In the genomic region with DNA sequence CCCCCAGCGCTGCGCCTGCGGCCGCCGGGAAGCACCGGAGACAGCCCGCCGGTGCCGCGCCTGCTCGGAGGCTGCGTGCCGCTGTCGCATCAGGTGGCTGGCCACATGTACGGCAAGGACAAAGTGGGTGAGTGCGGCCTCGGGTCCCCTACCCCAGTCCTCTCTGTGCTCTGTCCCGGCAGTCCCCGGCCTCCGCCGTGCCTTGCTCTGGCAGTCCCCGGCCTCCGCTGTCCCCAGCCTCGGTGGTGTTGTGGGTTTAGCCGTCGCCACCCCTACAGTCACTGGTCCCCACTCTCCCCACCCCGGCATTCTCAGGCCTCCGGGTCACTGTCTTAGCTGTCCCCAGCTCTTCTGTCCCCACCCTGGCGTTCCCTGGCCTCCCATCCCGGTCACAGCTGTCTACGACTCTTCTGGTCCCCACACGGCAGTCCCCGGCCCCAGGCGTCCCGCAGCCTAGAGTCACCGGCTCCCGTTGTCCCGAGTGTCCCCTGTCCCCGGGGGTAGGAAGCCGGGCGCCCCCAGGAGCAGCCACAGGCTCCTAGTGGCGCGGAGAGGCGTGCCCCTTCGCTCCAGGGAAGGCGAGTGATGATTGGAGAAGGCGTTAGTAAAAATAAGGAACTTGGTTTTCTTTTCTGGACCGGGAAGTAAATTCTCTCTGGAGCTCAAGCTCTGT, we compare ENCODE assay signal across 8 mouse cellular contexts. TPM values are rescaled to one million over a fixed set of nuclear protein-coding genes. Genes with fewer than 3 reads are reported as not detected.
A peak's percentile ranks its signal among the peaks of the same experiment; 100 is the strongest.
DNase-seq lines count a peak whose midpoint lies in the region; ATAC-seq and TF ChIP-seq lines count a peak whose summit lies in the region.

No protein-coding gene starts in this region.

- H3K4me3 ChIP-seq in intestine, embryonic 14.5 days (ENCODE audit: low read depth, low read length): peak overlapping the region; percentile 83
- peak overlapping the region; percentile 80 for H3K4me3 ChIP-seq in lung, adult 2 months (replicated peaks; ENCODE audit: extremely low read depth, low read depth, low read length)

- no peak for TF ChIP-seq CTCF in lung, adult 2 months (IDR thresholded peaks at IDR 0.05; ENCODE audit: insufficient read depth, low read length)

- H3K36me3 ChIP-seq in intestine, embryonic 14.5 days (ENCODE audit: control insufficient read depth, insufficient read depth, low read length): 0 out of 2 replicates have a peak, but pooled peaks cover 6% of the 10 kb centered on the region

- WGBS in intestine, embryonic 14.5 days: under 1% methylated on average over 34 of the region's 48 CpGs
- WGBS in lung, adult 2 months: under 1% methylated on average over 48 of the region's 48 CpGs

- H3K9me3 ChIP-seq in intestine, embryonic 14.5 days (ENCODE audit: control insufficient read depth, low read length): no peaks in the 10 kb centered on the region

- TF ChIP-seq POLR2A in lung, adult 2 months (IDR thresholded peaks at IDR 0.05; ENCODE audit: borderline replicate concordance, extremely low read depth, low read depth, low read length): 0 out of 2 replicates have a peak, but pooled peaks have one; percentile 7

- H3K9ac ChIP-seq in intestine, embryonic 14.5 days (ENCODE audit: low read length): peak overlapping the region; percentile 76

- ATAC-seq in granulocyte monocyte progenitor cell, adult 5-6 weeks (replicated peaks; ENCODE audit: poor library complexity, severe bottlenecking): peak; percentile 51
- peak; percentile 48 for ATAC-seq in intestine, embryonic 14.5 days (replicated peaks; ENCODE audit: low FRiP score, low TSS enrichment, low read depth)

- H3K4me1 ChIP-seq in intestine, embryonic 14.5 days (replicated peaks; ENCODE audit: control insufficient read depth, insufficient read depth, low read length): peaks cover 24% of the 10 kb centered on the region
- peaks cover 15% of the 10 kb centered on the region for H3K4me1 ChIP-seq in lung, adult 2 months (ENCODE audit: control insufficient read depth, insufficient read depth, low read length)

- peak overlapping the region; percentile 78 for H3K27ac ChIP-seq in intestine, embryonic 14.5 days (ENCODE audit: low read depth)

- no peaks in the 10 kb centered on the region for H3K27me3 ChIP-seq in intestine, embryonic 14.5 days (replicated peaks; ENCODE audit: control insufficient read depth, insufficient read depth, low read length)

- DNase-seq in urinary bladder, adult 18-20 months (ENCODE audit: low spot score in 2 of 2): peak; percentile 28 to 60
- no peak for DNase-seq in urinary bladder, postnatal 4 days (ENCODE audit: low spot score in 2 of 2)
- DNase-seq in embryo, embryonic 10 days (ENCODE audit: low spot score): peak; percentile 57
- DNase-seq in intestine, embryonic 14.5 days (ENCODE audit: low spot score): peak; percentile 80
- peak; percentile 62 for DNase-seq in lung, adult 2 months
- DNase-seq in ovary, adult 18-20 months (ENCODE audit: low spot score): peak; percentile 11
- DNase-seq in cerebellum, adult 9-11 months: no peak

- peak overlapping the region; percentile 84 for H3K4me2 ChIP-seq in intestine, embryonic 14.5 days (ENCODE audit: low read length)

RNA-seq across cellular contexts. Expression of gene Ipmk, which starts 0.5 kb away (rescaled TPM):
- total RNA-seq in granulocyte monocyte progenitor cell, adult 5-6 weeks (2014; fragmentation: Nextera tagmentation): 20.5 and 25.2 TPM in 2 replicates
- total RNA-seq in granulocyte monocyte progenitor cell, adult 5-6 weeks (2017): 24.4 and 28.6 TPM in 2 replicates
- 19.9 and 21.5 TPM in 2 replicates for polyA plus RNA-seq in intestine, embryonic 14.5 days (2014; fragmentation: Nextera tagmentation; extraction: Ambion mirVana)
- 12.2 and 12.4 TPM in 2 replicates for polyA plus RNA-seq in lung, adult 2 months (2012; rRNA removed)

RNA-seq across cellular contexts. Expression of gene Cisd1, which starts 3.3 kb away (rescaled TPM):
- 33.2 and 35.9 TPM in 2 replicates for total RNA-seq in granulocyte monocyte progenitor cell, adult 5-6 weeks (2014; fragmentation: Nextera tagmentation)
- total RNA-seq in granulocyte monocyte progenitor cell, adult 5-6 weeks (2017): 12.7 and 13.5 TPM in 2 replicates
- polyA plus RNA-seq in intestine, embryonic 14.5 days (2014; fragmentation: Nextera tagmentation; extraction: Ambion mirVana): 103 and 108 TPM in 2 replicates
- polyA plus RNA-seq in lung, adult 2 months (2012; rRNA removed): 35.7 and 40.6 TPM in 2 replicates

Comparison
In these comparisons a context has a peak if more than half of its experiments do, and no peak if none do; other contexts are left out.
1. DNase-seq: peak in urinary bladder, adult 18-20 months (2 of 2), embryo, embryonic 10 days (single experiment), intestine, embryonic 14.5 days (single experiment), lung, adult 2 months (single experiment) and ovary, adult 18-20 months (single experiment); none in urinary bladder, postnatal 4 days (0 of 2) and cerebellum, adult 9-11 months (single experiment).